Mouse (Mus musculus) gastrocnemius, postnatal 36 days (tissue): Measurements from ENCODE around the gene Gatad2a. TPM values are rescaled to one million over a fixed set of nuclear protein-coding genes. Genes with fewer than 3 reads are reported as not detected.
"Not testable (repeated sequence)": the region's sequence is repeated elsewhere in the genome, so short reads cannot be mapped to it uniquely, and the experiment has no call there.

ENCODE experiments used
- DNase-seq, 2 experiments: peaks; one replicate each; pipeline ENCODE4 v3.0.0; 2022
- intact Hi-C: fragments of 180-260 bp; cut with DNase I; formaldehyde crosslinking; loops from one replicate; pipeline ENCODE4 v1.15.1; 2025
- total RNA-seq, 2 experiments: library from RNA; stranded (reverse); gene quantifications; 2 replicates each; pipeline ENCODE4 v1.2.3; 2021

The Gatad2a gene
- total RNA-seq, 2 experiments from 2014 or later = 25.6 to 29.1 TPM

DNA sequence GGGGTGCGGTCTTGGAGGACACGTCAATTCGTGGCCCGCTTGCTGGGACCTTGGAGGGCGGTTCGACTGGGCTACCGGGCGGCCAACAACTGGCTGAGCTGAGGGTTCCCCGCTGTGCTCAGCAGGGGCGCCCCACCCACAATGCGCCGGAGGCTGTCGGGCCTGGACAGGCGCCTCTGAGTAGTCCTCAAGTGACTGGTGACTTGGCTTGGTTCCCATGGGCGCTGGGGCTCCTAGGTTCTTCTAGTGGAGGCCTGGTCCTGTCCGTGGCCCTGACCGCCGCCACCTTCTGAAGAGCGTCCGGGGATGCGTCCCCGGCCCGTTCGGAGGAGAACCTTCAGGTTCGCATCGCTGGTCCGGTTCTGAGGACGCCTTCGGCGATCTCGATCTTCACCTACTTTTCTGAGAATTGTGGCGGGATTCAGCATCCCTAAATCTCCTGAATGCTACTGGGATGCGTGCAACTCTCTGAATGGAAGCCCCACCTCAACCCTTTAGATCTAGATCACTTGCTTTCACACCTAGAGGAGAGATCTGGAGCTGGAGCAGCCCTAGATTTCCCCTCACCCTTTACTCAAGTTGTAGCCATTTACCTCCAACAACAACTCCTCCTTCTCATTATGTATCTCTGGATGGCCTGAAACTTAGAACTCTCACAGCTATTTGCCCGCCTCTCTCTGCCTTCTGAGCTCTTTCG is 553 bp upstream of the Gatad2a start:
- intact Hi-C loops = no loop called here
- no peak for DNase-seq

DNA sequence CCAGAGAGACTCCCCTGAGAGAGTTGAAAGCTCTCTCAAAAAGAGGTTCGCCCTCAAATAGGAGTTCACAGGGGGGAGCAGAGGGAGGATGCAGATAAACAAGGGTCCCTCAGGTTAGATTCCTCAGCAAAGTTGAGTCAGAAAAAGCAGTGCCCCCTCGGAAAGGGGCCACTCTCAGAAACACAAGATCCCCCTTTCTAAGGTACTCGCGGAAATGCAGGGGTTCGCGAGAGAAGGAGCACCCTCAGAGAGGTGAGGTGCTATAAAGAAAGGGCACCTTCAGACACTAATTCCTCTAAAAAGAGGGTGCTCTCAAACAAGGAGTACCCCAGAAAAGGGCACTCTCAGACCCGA is 785 bp downstream of the Gatad2a start:
- intact Hi-C loops = no loop called here
- no peak for DNase-seq

DNA sequence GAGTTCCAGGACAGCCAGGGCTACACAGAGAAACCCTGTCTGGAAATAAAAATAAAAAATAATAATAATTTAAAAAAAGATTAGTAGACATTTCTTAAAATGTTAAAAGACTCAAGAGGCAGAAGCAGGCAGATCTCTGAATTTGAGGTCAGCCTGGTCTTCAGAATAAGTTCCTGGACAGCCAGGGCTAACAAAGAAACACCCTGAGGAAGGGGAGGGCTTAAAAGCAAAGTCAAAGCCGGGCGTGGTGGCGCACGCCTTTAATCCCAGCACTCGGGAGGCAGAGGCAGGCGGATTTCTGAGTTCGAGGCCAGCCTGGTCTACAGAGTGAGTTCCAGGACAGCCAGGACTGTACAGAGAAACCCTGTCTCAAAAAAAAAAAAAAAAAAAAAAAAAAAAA is 7.2 kb downstream of the Gatad2a start:
- intact Hi-C loops, DNase-seq: not testable (repeated sequence)

DNA sequence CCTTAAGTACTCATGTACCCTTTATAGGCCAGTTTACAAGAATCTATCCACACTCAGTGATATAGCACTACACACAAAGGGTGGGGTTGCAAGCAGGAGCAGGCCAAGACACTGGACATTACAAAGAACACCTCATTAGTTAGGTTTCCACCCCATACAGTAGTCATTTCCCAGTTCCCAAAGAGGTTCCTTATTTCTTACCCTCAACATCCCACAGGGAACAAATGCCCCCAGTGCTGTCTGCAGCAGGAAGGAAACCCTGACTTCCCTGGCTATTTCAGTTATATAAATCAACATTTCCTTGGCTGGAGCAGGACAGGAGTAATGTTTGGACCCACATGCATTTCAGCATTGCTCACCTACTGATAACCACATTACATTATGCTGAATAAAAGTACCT is 8.4 kb downstream of the Gatad2a start:
- intact Hi-C loops = no loop called here
- DNase-seq = no peak

DNA sequence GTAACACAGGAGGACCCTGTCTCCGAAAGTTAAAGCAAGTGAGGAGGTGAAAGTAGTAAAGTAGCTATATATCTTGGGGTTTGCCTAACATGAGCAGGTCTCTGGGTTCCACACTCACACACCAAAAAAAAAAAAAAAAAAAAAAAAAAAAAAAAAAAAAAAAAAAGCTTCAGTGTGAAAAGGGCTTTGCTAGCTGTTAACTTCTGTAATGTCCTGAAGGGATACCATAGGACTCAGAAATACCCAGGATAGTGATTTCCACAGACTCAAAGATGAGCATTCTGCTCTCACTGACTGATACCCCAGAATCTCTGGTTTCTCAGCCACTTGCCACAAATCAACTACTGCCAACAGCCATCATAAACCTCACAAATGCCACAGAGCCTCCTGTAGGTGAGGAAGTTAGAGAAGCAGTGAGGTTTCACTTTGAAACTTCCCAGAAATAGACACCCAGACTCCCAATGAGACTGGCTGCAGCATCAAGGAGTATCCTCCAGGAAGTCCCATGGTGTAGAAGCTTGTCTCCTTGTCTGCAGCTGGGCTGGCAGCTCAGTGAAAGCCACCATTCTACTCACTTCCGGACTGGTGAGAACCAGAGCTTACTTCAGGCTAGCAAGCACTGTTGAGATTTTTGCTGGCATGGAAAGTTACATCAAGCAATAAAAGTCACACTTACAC is 11.2 kb downstream of the Gatad2a start:
- intact Hi-C loops = no loop called here
- DNase-seq = no peak

DNA sequence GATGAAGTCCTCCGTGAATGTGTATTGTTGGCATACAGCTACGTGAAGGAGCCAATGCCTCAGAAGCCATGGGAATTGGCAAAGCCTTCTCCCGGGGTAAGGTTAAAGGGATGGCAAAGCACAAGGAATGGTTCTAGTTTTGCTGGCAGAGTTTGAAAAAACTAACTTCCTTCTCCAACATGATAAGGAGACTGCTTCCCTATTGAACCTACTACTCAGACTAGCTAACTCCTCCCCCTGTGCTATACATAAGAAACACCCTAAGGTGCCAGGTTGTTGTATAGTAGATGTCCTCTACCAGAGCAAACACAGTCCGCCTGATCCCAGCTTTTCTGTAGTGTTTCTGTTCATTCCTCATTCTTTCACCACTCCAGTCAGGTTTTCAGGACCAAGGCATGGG is 17.7 kb downstream of the Gatad2a start:
- intact Hi-C loops = no loop called here
- no peak for DNase-seq

DNA sequence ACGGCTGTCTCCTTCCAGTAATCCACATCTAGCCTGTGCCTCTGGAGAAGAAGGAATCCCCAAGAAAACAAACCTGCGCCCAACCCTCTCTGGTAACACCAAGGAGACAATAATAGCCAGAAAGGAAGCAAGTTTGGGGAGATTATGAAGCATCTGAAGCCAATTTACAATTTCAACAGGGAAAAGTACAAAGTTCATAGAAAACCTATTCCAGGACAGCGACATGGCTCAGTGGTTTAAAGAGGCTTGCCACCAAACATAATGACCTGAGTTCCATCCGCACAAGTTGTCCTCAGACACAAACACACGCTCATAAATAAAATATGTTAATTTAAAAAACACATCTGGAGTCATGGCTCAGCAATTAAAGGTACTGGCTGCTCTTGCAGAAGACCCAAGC is 21.4 kb downstream of the Gatad2a start:
- DNase-seq = no peak
- intact Hi-C loops = no loop called here

DNA sequence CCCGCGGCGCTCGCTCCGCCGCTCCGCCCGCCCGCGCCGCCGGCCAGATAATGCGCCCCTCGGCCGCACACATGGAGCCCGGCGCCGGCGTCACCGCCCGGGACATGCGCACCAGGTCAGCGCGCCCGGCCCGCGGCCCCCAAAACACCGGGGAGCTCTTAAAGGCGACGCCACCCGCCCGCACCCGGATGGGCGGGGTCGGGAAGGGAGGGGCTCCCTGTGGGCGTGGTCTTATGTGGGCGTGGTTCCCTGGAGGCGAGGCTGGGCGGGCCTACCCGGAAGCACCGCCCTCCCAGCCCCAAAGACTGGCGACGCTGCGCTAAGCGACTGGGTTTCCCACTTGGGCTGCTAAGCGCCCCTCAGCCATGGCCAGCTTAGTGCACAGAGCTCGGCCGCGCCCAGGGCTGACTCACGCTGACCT is 22.0 kb downstream of the Gatad2a start:
- intact Hi-C loops = no loop called here
- DNase-seq = peak; percentile 95 to 98

DNA sequence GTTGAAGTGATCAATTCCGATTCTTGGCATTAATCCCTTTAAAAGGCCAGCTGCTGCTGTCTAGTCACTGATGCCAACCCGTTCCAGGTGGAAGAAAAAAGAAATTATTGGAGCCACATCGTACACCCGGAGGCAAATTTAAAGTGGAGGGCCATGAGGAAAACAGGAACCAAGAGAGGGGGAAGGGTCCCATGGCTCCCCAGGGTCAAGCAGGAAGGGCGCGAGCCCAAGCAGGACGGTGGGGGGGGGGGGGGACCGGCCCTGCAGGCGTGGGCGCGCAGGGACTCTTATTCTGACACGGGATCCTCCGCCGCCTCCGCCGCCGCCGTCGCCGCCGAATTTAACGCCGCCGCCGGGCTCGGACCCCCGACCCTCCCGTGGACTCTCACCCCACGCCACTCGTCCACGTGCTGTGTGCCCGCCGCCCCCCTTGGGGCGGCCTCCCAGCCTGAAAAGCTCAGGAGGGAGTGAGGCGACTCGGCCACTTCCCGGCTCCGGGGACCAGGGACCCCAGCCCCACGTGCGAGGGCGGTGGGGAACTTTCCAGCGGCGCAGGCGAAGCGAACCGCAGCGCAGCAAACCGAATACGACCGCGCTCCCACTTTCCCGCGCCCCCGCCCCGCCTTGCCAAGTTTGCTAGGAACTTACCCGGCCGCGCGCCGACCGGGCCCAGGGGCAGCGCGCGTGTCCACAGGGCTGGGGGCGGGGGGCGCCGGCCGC is 22.6 kb downstream of the Gatad2a start:
- intact Hi-C loops = no loop called here
- peak; percentile 34 to 38 for DNase-seq

DNA sequence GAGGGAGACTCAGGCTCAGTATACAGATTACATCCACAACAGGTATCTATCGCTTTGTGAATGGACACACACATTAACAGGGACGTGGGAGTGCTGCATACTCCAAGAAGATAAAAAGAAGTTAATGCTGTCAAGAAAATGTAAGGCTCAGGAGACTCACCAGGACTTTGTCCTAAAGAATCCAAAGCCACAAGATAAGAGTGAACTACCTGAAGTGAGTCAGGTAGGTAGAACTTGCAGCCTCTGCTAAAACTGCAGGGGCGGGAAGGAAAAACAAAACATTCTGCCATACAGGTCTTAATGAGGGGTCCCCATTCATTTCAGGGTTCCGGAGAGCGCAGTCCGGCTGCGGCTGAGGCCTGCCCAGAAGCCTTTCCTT is 23.1 kb downstream of the Gatad2a start:
- no peak for DNase-seq
- intact Hi-C loops = no loop called here

DNA sequence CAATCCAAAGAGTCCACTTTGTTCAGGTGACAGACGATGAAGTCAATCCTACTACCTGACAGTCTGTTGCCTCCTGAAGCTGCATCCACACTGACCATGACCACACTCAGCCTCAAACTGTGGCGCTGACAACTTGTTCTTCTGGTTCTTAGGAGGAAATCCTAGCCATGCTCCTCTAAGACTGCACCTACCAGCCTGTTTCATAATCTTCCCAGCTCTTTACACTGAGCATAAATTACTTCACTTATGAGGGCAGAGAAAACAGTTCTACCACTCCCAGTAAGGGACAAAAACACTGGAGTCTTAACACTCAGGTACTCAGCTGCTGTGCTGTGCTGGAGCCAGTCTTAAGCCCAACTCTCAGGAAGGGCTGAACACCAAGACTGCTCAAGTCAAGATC is 25.3 kb downstream of the Gatad2a start:
- intact Hi-C loops = no loop called here

DNA sequence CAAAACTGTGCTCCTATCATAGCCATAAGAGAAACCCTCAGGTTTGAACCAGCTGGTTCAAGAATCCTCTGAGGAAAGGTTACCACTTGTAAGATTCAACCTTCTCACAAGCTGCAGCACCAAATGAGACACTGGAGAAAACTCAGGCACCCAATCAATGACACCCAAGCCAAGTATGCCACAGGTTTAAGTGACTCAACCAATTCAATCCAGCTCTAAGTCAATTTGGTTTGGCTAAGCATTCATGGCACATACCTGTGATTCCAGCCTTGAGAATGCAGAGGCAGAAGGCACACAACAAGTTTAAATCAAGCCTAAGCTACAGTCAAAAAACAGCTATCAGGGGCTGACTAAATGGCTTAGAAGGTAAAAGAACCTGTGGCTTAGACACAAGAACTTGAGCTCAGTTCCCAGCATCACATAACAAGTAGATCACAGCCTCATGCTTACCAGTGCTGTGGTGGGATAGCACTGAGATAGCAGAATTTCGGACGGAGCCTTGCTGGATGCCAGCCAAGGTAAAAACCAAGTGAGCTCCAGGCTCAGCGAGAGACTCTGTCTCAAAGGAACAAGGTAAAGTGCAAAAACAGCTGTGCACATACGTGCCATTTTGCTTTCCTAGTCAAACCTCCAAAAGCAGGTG is 28.8 kb downstream of the Gatad2a start:
- intact Hi-C loops = no loop called here

More for the DNA sequence above, 25.3 kb downstream of the Gatad2a start:
- DNase-seq = no peak

DNA sequence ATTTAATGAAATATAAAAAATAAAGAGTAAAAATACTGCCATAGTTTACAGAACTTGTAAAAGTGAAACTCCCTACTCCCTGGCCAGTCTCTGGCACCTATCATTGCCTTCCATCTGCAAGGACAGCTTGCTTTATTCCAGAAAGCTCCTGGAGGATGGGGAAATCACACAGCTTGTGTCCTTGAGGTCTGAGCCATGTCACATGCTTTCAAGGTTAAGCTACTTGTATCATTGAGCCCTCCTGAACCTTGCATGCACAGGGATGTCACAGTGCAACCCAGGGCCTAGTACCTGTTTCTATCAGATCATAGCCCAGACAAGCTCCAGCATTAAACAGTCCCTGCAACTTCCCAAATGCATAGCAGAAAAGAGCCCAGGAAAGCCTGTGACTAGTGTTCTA is 36.9 kb downstream of the Gatad2a start:
- DNase-seq = no peak
- intact Hi-C loops = no loop called here

More for the DNA sequence above, 28.8 kb downstream of the Gatad2a start:
- no peak for DNase-seq

DNA sequence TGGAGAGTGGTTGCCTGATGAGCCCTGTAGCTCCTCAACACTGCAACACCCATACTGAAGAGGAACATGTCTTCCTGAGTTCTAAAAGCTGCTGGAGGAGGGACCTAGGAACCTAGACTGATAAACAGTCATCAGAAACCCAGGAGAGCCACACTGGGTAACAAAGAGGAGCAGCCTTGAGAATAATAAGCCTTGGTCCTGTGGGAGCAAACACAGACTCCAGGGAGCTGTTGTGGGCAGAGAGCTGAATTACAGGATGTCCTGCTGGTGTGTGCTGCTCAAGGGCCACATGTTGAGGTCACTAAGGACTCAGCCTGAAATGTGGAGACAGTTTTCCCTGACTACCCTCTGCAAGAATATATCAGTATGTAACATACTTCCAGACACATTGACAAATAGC is 38.3 kb downstream of the Gatad2a start:
- intact Hi-C loops = no loop called here
- no peak for DNase-seq

DNA sequence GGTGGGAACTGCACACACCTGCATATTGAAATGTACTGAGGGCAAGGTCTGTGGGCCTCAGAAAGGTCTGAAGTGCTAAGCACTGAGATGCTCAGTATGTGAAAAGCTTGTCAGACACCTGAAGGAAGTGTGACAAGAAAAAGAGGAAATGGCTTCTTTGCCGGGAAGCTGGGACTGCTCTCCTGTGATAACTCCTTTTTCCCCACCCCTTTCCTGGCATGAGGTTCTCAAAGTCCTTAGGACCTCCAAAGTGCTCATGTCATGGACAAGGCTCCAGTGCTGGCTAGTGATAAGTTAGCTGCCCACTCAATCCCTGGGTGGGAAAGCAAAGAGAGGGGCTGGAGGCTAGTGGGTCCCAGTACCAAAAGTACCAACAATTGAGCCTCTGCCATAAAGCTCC is 38.8 kb downstream of the Gatad2a start:
- DNase-seq = no peak
- intact Hi-C loops = no loop called here

DNA sequence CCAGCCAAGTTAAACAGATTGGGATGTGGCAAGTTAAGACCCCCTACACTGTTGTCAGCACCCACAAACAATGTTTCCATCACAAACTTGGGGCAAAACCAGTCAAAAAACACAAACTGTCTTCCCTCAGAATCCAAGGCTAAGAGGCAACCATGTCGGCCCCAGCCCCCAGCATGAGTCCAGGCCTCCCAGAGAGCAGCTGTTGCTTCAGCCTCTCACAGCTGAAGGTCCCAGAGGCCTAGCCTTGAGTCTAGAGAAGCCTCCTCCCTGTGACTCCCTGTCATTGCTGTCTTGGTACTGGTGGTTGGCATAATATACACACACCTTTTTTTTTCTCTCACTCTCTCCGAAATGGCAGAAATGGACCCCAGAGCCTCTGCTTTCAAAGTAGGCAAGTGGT is 39.5 kb downstream of the Gatad2a start:
- intact Hi-C loops = no loop called here
- no peak for DNase-seq

DNA sequence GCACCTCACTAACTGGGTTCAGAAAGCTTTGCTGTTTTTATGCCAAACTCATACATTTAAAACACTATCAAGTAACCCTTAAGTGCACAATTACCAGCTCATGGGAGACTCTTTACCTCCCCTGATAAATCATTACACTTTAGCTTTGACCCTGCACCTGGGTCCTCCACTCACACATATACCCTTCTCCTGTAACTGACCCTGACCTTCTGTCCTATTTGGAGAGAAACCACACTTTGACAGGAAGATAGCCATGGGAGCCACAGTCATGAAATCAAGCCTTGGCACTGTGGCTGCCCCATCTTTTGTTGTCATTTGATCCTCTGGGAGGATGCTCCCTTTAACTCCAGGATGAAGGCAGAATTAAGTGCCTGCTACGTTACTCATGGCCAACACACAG is 41.5 kb downstream of the Gatad2a start:
- DNase-seq = no peak
- intact Hi-C loops = no loop called here

DNA sequence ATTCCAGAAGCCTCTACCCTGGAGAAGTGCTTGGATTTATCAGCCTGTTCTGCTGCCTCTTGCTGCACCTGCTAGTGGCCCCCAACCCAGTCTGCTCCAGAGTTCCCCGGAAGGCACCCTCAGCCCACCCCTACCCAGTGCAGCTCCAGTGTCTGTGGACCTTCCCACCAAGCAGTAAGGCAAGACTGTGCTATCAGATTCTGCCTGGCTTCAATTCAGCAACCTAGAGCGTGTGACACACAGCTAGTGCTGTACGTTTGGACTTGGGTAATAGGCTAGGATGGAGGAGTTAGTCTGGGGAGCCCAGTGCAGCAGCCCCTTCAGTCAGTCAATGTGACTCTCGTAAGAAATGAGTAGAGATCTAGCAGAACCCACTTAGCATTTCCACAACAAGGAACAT is 42.0 kb downstream of the Gatad2a start:
- intact Hi-C loops = no loop called here
- no peak for DNase-seq

DNA sequence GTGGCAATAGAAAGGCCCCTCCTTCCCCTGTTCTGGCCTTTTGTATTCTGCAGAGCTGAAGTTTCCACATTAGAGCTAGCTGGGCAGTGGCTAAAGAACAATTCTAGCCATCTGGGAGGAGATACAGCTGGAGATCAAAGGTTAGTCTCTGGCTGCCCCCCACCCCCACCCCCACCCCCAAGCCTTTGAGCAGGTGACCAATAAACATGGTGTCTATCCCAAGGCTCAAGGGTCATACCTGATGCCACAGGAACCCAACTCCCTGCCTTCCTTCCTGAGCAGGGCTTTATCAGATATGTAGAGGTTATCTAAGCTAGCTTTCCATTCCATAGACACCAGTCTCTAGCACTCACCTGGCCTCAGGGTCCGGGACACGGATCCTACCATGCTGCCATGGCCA is 45.9 kb downstream of the Gatad2a start:
- DNase-seq = no peak
- intact Hi-C loops = no loop called here

DNA sequence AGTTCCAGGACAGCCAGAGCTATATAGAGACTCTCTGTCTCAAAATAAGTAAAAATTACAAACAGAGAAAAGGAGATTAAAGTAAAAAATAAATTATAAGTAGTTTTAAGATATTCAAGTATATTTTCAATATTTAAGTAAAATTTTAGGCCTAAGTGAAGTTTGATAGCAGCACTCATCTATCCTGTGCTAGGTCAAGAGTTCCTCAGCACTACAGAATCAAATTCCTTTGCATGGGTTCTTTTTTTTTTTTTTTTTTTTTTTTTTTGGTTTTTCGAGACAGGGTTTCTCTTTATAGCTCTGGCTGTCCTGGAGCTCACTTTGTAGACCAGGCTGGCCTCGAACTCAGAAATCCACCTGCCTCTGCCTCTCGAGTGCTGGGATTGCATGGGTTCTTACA is 53.7 kb downstream of the Gatad2a start:
- intact Hi-C loops, DNase-seq: not testable (repeated sequence)

DNA sequence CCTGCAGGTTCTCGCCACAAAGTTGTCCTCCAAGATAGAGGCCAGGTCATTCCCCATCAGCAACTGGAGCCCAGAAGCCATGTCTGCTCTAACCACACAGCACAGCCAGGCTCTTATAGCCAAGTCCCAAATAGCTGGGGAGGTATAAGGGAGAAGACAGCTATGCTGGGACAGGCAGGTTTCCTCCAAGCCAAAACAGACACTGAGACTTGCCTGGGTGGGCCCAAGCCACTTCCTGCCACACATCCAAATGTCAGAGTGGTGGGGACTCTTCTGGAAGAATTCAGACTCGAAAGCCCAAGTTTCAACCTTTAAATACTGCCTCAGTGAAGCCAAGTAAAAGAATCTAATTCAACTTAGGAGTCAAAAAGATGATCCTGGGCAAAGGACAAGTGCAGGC is 55.8 kb downstream of the Gatad2a start:
- DNase-seq = no peak
- intact Hi-C loops = no loop called here
